8 mouse cellular contexts compared by ENCODE assay signal in genomic region chr9:107627387-107628255, GRCm38 (mm10). TPM values are rescaled to one million over a fixed set of nuclear protein-coding genes. Genes with fewer than 3 reads are reported as not detected.
DNase-seq lines count a peak whose midpoint lies in the region; ATAC-seq and TF ChIP-seq lines count a peak whose summit lies in the region.

No protein-coding gene starts in this region.

- peak overlapping the region; percentile 31 for H3K4me2 ChIP-seq in kidney, embryonic 14.5 days (replicated peaks; ENCODE audit: low read depth, low read length)
- H3K4me2 ChIP-seq in hindbrain, embryonic 15.5 days, result peak overlapping the region; percentile 38
- peak overlapping the region; percentile 37; the same call in 1 of the 2 replicates for H3K4me2 ChIP-seq in midbrain, postnatal 0 days (ENCODE audit: low read depth, low read length, poor library complexity, severe bottlenecking)

- no peaks in the 10 kb centered on the region for H3K9me3 ChIP-seq in kidney, embryonic 14.5 days (ENCODE audit: control insufficient read depth, low read length)
- H3K9me3 ChIP-seq in hindbrain, embryonic 15.5 days, result no peaks in the 10 kb centered on the region
- H3K9me3 ChIP-seq in midbrain, postnatal 0 days (ENCODE audit: low read length), result no peaks in the 10 kb centered on the region

- WGBS in kidney, embryonic 14.5 days, result 37% methylated on average over 20 of the region's 20 CpGs
- WGBS in hindbrain, embryonic 15.5 days, result 15% methylated on average over 20 of the region's 20 CpGs
- 11% methylated on average over 20 of the region's 20 CpGs for WGBS in midbrain, postnatal 0 days

- peaks cover 37% of the 10 kb centered on the region for H3K36me3 ChIP-seq in kidney, embryonic 14.5 days (ENCODE audit: control insufficient read depth, insufficient read depth, low read length)
- H3K36me3 ChIP-seq in hindbrain, embryonic 15.5 days, result no peaks in the 10 kb centered on the region
- peaks cover 10% of the 10 kb centered on the region; the same call in 1 of the 2 replicates for H3K36me3 ChIP-seq in midbrain, postnatal 0 days (ENCODE audit: insufficient read depth, low read length)

- TF ChIP-seq CTCF in cortical plate, adult 2 months (IDR thresholded peaks at IDR 0.05; ENCODE audit: extremely low read depth, insufficient read depth, low read length), result no peak
- TF ChIP-seq CTCF in midbrain, postnatal 0 days (IDR thresholded peaks at IDR 0.05), result no peak

- no peak for TF ChIP-seq POLR2A in cortical plate, adult 2 months (IDR thresholded peaks at IDR 0.05; ENCODE audit: extremely low read depth, insufficient read depth, low read length)

- H3K4me1 ChIP-seq in kidney, embryonic 14.5 days (ENCODE audit: control insufficient read depth, insufficient read depth, low read length), result peaks cover 62% of the 10 kb centered on the region
- H3K4me1 ChIP-seq in cortical plate, adult 2 months (ENCODE audit: control insufficient read depth, insufficient read depth, low read length), result peaks cover 12% of the 10 kb centered on the region
- H3K4me1 ChIP-seq in hindbrain, embryonic 15.5 days (replicated peaks), result peaks cover 83% of the 10 kb centered on the region
- peaks cover 52% of the 10 kb centered on the region for H3K4me1 ChIP-seq in midbrain, postnatal 0 days (ENCODE audit: insufficient read depth, low read length)

- H3K9ac ChIP-seq in kidney, embryonic 14.5 days (ENCODE audit: low read depth, low read length), result peak overlapping the region; percentile 51; the same call in 1 of the 2 replicates
- H3K9ac ChIP-seq in hindbrain, embryonic 15.5 days, result peak overlapping the region; percentile 32; the same call in 1 of the 2 replicates
- peak overlapping the region; percentile 34; the same call in 1 of the 2 replicates for H3K9ac ChIP-seq in midbrain, postnatal 0 days (replicated peaks; ENCODE audit: low read length, poor library complexity, severe bottlenecking)

- H3K27ac ChIP-seq in kidney, embryonic 14.5 days (ENCODE audit: low read depth, low read length), result peak overlapping the region; percentile 81
- peak overlapping the region; percentile 72 for H3K27ac ChIP-seq in cortical plate, adult 2 months (ENCODE audit: insufficient read depth, low read length)
- peak overlapping the region; percentile 89 for H3K27ac ChIP-seq in hindbrain, embryonic 15.5 days (replicated peaks)
- peak overlapping the region; percentile 95 for H3K27ac ChIP-seq in midbrain, postnatal 0 days (ENCODE audit: low read depth, low read length)

- no peaks in the 10 kb centered on the region for H3K27me3 ChIP-seq in kidney, embryonic 14.5 days (ENCODE audit: control insufficient read depth, insufficient read depth, low read length)
- no peaks in the 10 kb centered on the region for H3K27me3 ChIP-seq in hindbrain, embryonic 15.5 days
- H3K27me3 ChIP-seq in midbrain, postnatal 0 days (ENCODE audit: insufficient read depth, low read length), result no peaks in the 10 kb centered on the region

- no peak; the same call in 1 of the 2 replicates for ATAC-seq in kidney, embryonic 14.5 days (ENCODE audit: low FRiP score, low TSS enrichment)
- ATAC-seq in hindbrain, embryonic 15.5 days (ENCODE audit: low FRiP score, low read depth), result no peak
- ATAC-seq in midbrain, postnatal 0 days (ENCODE audit: low FRiP score), result no peak
- no peak for ATAC-seq in granulocyte monocyte progenitor cell, adult 5-6 weeks (replicated peaks; ENCODE audit: poor library complexity, severe bottlenecking)
- no peak for ATAC-seq in monocyte, adult 5-6 weeks (replicated peaks; ENCODE audit: insufficient number of reproducible peaks, low FRiP score, low TSS enrichment, poor library complexity, severe bottlenecking)

- no peak for DNase-seq in kidney, adult 8-10 months
- no peak for DNase-seq in midbrain, postnatal 0 days (ENCODE audit: low spot score)
- DNase-seq in adrenal gland, postnatal 4 days (ENCODE audit: low spot score in 2 of 2), result no peak

- H3K4me3 ChIP-seq in kidney, embryonic 14.5 days (ENCODE audit: low read length), result no peak overlapping the region
- H3K4me3 ChIP-seq in cortical plate, adult 2 months (ENCODE audit: insufficient read depth, low read length), result no peak overlapping the region
- H3K4me3 ChIP-seq in hindbrain, embryonic 15.5 days, result no peak overlapping the region
- no peak overlapping the region for H3K4me3 ChIP-seq in midbrain, postnatal 0 days (ENCODE audit: low read depth, low read length)

RNA-seq across cellular contexts. Expression of gene Gnai2, which starts 7.5 kb away (rescaled TPM):
- polyA plus RNA-seq in kidney, embryonic 14.5 days (2014; fragmentation: Nextera tagmentation; extraction: Ambion mirVana), result 386 and 445 TPM in 2 replicates
- 283 and 286 TPM in 2 replicates for polyA plus RNA-seq in cortical plate, adult 2 months (2012; rRNA removed)
- 332 and 343 TPM in 2 replicates for polyA plus RNA-seq in hindbrain, embryonic 15.5 days (2015; fragmentation: Nextera tagmentation; extraction: Ambion mirVana)
- 224 and 241 TPM in 2 replicates for total RNA-seq in midbrain, postnatal 0 days (2014; rRNA removed)
- polyA plus RNA-seq in midbrain, postnatal 0 days (2015; fragmentation: Nextera tagmentation; extraction: Ambion mirVana), result 260 and 264 TPM in 2 replicates
- 410 and 448 TPM in 2 replicates for total RNA-seq in granulocyte monocyte progenitor cell, adult 5-6 weeks (2014; fragmentation: Nextera tagmentation)
- total RNA-seq in granulocyte monocyte progenitor cell, adult 5-6 weeks (2017), result 395 and 452 TPM in 2 replicates
- 100 to 1,000 TPM; 345 to 390 TPM for total RNA-seq in adrenal gland, postnatal 4 days (2021)
- 646 to 794 TPM (median 705 TPM) in 3 replicates for total RNA-seq in monocyte, adult 5-6 weeks (2017)

RNA-seq across cellular contexts. Expression of gene Sema3b, which starts 18.6 kb away (rescaled TPM):
- 6.4 and 9.5 TPM in 2 replicates for polyA plus RNA-seq in kidney, embryonic 14.5 days (2014; fragmentation: Nextera tagmentation; extraction: Ambion mirVana)
- polyA plus RNA-seq in cortical plate, adult 2 months (2012; rRNA removed), result 2.4 and 4.3 TPM in 2 replicates
- 4.6 and 5.1 TPM in 2 replicates for polyA plus RNA-seq in hindbrain, embryonic 15.5 days (2015; fragmentation: Nextera tagmentation; extraction: Ambion mirVana)
- 5.7 and 16.7 TPM in 2 replicates for total RNA-seq in midbrain, postnatal 0 days (2014; rRNA removed)
- 4.0 and 5.1 TPM in 2 replicates for polyA plus RNA-seq in midbrain, postnatal 0 days (2015; fragmentation: Nextera tagmentation; extraction: Ambion mirVana)
- total RNA-seq in granulocyte monocyte progenitor cell, adult 5-6 weeks (2014; fragmentation: Nextera tagmentation), result not detected in 2 replicates
- total RNA-seq in granulocyte monocyte progenitor cell, adult 5-6 weeks (2017), result not detected in 2 replicates
- 10 to 100 TPM; 16.9 to 19.4 TPM for total RNA-seq in adrenal gland, postnatal 4 days (2021)
- 0.10 TPM in 1 of 3 replicates, not detected in the others for total RNA-seq in monocyte, adult 5-6 weeks (2017)

RNA-seq across cellular contexts. Expression of gene Ifrd2, which starts 40.2 kb away (rescaled TPM):
- 59.1 and 61.4 TPM in 2 replicates for polyA plus RNA-seq in kidney, embryonic 14.5 days (2014; fragmentation: Nextera tagmentation; extraction: Ambion mirVana)
- 16.3 and 18.6 TPM in 2 replicates for polyA plus RNA-seq in cortical plate, adult 2 months (2012; rRNA removed)
- 16.3 and 17.3 TPM in 2 replicates for polyA plus RNA-seq in hindbrain, embryonic 15.5 days (2015; fragmentation: Nextera tagmentation; extraction: Ambion mirVana)
- 8.4 and 8.9 TPM in 2 replicates for total RNA-seq in midbrain, postnatal 0 days (2014; rRNA removed)
- polyA plus RNA-seq in midbrain, postnatal 0 days (2015; fragmentation: Nextera tagmentation; extraction: Ambion mirVana), result 6.5 and 7.5 TPM in 2 replicates
- total RNA-seq in granulocyte monocyte progenitor cell, adult 5-6 weeks (2014; fragmentation: Nextera tagmentation), result 89.9 and 105 TPM in 2 replicates
- 46.9 and 76.8 TPM in 2 replicates for total RNA-seq in granulocyte monocyte progenitor cell, adult 5-6 weeks (2017)
- 10 to 100 TPM; 40.9 to 41.4 TPM for total RNA-seq in adrenal gland, postnatal 4 days (2021)
- total RNA-seq in monocyte, adult 5-6 weeks (2017), result 5.5 to 11.1 TPM (median 8.8 TPM) in 3 replicates

RNA-seq across cellular contexts. Expression of gene Slc38a3, which starts 41.7 kb away (rescaled TPM):
- 4.8 and 6.5 TPM in 2 replicates for polyA plus RNA-seq in kidney, embryonic 14.5 days (2014; fragmentation: Nextera tagmentation; extraction: Ambion mirVana)
- 134 and 156 TPM in 2 replicates for polyA plus RNA-seq in cortical plate, adult 2 months (2012; rRNA removed)
- polyA plus RNA-seq in hindbrain, embryonic 15.5 days (2015; fragmentation: Nextera tagmentation; extraction: Ambion mirVana), result 41.4 and 43.3 TPM in 2 replicates
- 70.0 and 94.5 TPM in 2 replicates for total RNA-seq in midbrain, postnatal 0 days (2014; rRNA removed)
- 37.6 and 44.6 TPM in 2 replicates for polyA plus RNA-seq in midbrain, postnatal 0 days (2015; fragmentation: Nextera tagmentation; extraction: Ambion mirVana)
- not detected in 2 replicates for total RNA-seq in granulocyte monocyte progenitor cell, adult 5-6 weeks (2014; fragmentation: Nextera tagmentation)
- not detected in 2 replicates for total RNA-seq in granulocyte monocyte progenitor cell, adult 5-6 weeks (2017)
- 10 to 100 TPM; 10.1 to 37.4 TPM for total RNA-seq in adrenal gland, postnatal 4 days (2021)
- not detected in 3 replicates for total RNA-seq in monocyte, adult 5-6 weeks (2017)

RNA-seq across cellular contexts. Expression of gene Hyal3, which starts 47.0 kb away (rescaled TPM):
- 0.84 and 1.5 TPM in 2 replicates for polyA plus RNA-seq in kidney, embryonic 14.5 days (2014; fragmentation: Nextera tagmentation; extraction: Ambion mirVana)
- polyA plus RNA-seq in cortical plate, adult 2 months (2012; rRNA removed), result 0.44 and 0.48 TPM in 2 replicates
- 1.8 and 2.2 TPM in 2 replicates for polyA plus RNA-seq in hindbrain, embryonic 15.5 days (2015; fragmentation: Nextera tagmentation; extraction: Ambion mirVana)
- total RNA-seq in midbrain, postnatal 0 days (2014; rRNA removed), result 1.1 and 4.3 TPM in 2 replicates
- 1.8 and 2.2 TPM in 2 replicates for polyA plus RNA-seq in midbrain, postnatal 0 days (2015; fragmentation: Nextera tagmentation; extraction: Ambion mirVana)
- total RNA-seq in granulocyte monocyte progenitor cell, adult 5-6 weeks (2014; fragmentation: Nextera tagmentation), result 0.34 TPM in 1 of 2 replicates, not detected in the other
- 0.26 and 0.46 TPM in 2 replicates for total RNA-seq in granulocyte monocyte progenitor cell, adult 5-6 weeks (2017)
- 1 to 10 TPM; 2.7 to 2.9 TPM for total RNA-seq in adrenal gland, postnatal 4 days (2021)
- total RNA-seq in monocyte, adult 5-6 weeks (2017), result 1.4 TPM in 1 of 3 replicates, not detected in the others
